Mouse (Mus musculus): Measurements from ENCODE around the gene Gm49661. TPM values are rescaled to one million over a fixed set of nuclear protein-coding genes. Genes with fewer than 3 reads are reported as not detected.

Gm49661 gene
- polyA plus RNA-seq, 1 experiment from 2014 or later, result not detected

Small RNAs within 50 kb of the gene (microRNA-seq; reads per million reads assigned to microRNA genes)
- gene Gm24197, result not detected

Other genes with a start within 250 kb of the Gm49661 start
- 7.1 and 9.8 TPM in 2 replicates for gene G430095P16Rik, start 246.4 kb downstream of the Gm49661 start, polyA plus RNA-seq (2015; fragmentation: Nextera tagmentation; extraction: Ambion mirVana)
- 46.9 and 48.0 TPM in 2 replicates for gene Nfix, start 169.1 kb downstream of the Gm49661 start, polyA plus RNA-seq (2015; fragmentation: Nextera tagmentation; extraction: Ambion mirVana)
- 6.3 TPM in 2 replicates for gene Dand5, start 146.6 kb downstream of the Gm49661 start, polyA plus RNA-seq (2015; fragmentation: Nextera tagmentation; extraction: Ambion mirVana)
- 48.1 and 48.4 TPM in 2 replicates for gene Gadd45gip1, start 137.9 kb downstream of the Gm49661 start, polyA plus RNA-seq (2015; fragmentation: Nextera tagmentation; extraction: Ambion mirVana)
- gene Rad23a, start 128.8 kb downstream of the Gm49661 start, polyA plus RNA-seq (2015; fragmentation: Nextera tagmentation; extraction: Ambion mirVana), result 106 TPM in 2 replicates
- 943 and 1,018 TPM in 2 replicates for gene Calr, start 122.5 kb downstream of the Gm49661 start, polyA plus RNA-seq (2015; fragmentation: Nextera tagmentation; extraction: Ambion mirVana)
- 108 and 109 TPM in 2 replicates for gene Farsa, start 112.4 kb downstream of the Gm49661 start, polyA plus RNA-seq (2015; fragmentation: Nextera tagmentation; extraction: Ambion mirVana)
- 82.7 and 92.5 TPM in 2 replicates for gene Syce2, start 97.3 kb downstream of the Gm49661 start, polyA plus RNA-seq (2015; fragmentation: Nextera tagmentation; extraction: Ambion mirVana)
- 41.7 and 42.1 TPM in 2 replicates for gene Gcdh, start 75.5 kb downstream of the Gm49661 start, polyA plus RNA-seq (2015; fragmentation: Nextera tagmentation; extraction: Ambion mirVana)
- 2.4 and 4.4 TPM in 2 replicates for gene Klf1, start 67.5 kb downstream of the Gm49661 start, polyA plus RNA-seq (2015; fragmentation: Nextera tagmentation; extraction: Ambion mirVana)
- gene Dnase2a, start 60.9 kb downstream of the Gm49661 start, polyA plus RNA-seq (2015; fragmentation: Nextera tagmentation; extraction: Ambion mirVana), result 16.4 and 18.5 TPM in 2 replicates
- gene Mast1, start 32.1 kb downstream of the Gm49661 start, polyA plus RNA-seq (2015; fragmentation: Nextera tagmentation; extraction: Ambion mirVana), result 0.32 and 0.55 TPM in 2 replicates
- 0.20 and 0.47 TPM in 2 replicates for gene Rtbdn, start 22.4 kb downstream of the Gm49661 start, polyA plus RNA-seq (2015; fragmentation: Nextera tagmentation; extraction: Ambion mirVana)
- gene Prdx2, start 154 bp upstream of the Gm49661 start, polyA plus RNA-seq (2015; fragmentation: Nextera tagmentation; extraction: Ambion mirVana), result 961 and 978 TPM in 2 replicates
- gene Rnaseh2a, start 334 bp upstream of the Gm49661 start, polyA plus RNA-seq (2015; fragmentation: Nextera tagmentation; extraction: Ambion mirVana), result 90.9 and 93.2 TPM in 2 replicates
- gene Junb, start 9.3 kb upstream of the Gm49661 start, polyA plus RNA-seq (2015; fragmentation: Nextera tagmentation; extraction: Ambion mirVana), result 8.2 and 8.4 TPM in 2 replicates
- gene Hook2, start 21.2 kb upstream of the Gm49661 start, polyA plus RNA-seq (2015; fragmentation: Nextera tagmentation; extraction: Ambion mirVana), result 18.6 and 18.8 TPM in 2 replicates
- not detected in 2 replicates for gene Best2, start 45.1 kb upstream of the Gm49661 start, polyA plus RNA-seq (2015; fragmentation: Nextera tagmentation; extraction: Ambion mirVana)
- 132 TPM in 2 replicates for gene Asna1, start 55.8 kb upstream of the Gm49661 start, polyA plus RNA-seq (2015; fragmentation: Nextera tagmentation; extraction: Ambion mirVana)
- gene Trir, start 57.4 kb upstream of the Gm49661 start, polyA plus RNA-seq (2015; fragmentation: Nextera tagmentation; extraction: Ambion mirVana), result 114 and 132 TPM in 2 replicates
- gene Tnpo2, start 67.5 kb upstream of the Gm49661 start, polyA plus RNA-seq (2015; fragmentation: Nextera tagmentation; extraction: Ambion mirVana), result 31.0 and 32.2 TPM in 2 replicates
- gene Fbxw9, start 90.6 kb upstream of the Gm49661 start, polyA plus RNA-seq (2015; fragmentation: Nextera tagmentation; extraction: Ambion mirVana), result 31.6 and 32.2 TPM in 2 replicates
- 0.75 and 0.76 TPM in 2 replicates for gene Gm5741, start 98.5 kb upstream of the Gm49661 start, polyA plus RNA-seq (2015; fragmentation: Nextera tagmentation; extraction: Ambion mirVana)
- 60.0 and 60.5 TPM in 2 replicates for gene Dhps, start 102.3 kb upstream of the Gm49661 start, polyA plus RNA-seq (2015; fragmentation: Nextera tagmentation; extraction: Ambion mirVana)
- gene Wdr83os, start 111.3 kb upstream of the Gm49661 start, polyA plus RNA-seq (2015; fragmentation: Nextera tagmentation; extraction: Ambion mirVana), result 111 and 127 TPM in 2 replicates
- gene Wdr83, start 111.9 kb upstream of the Gm49661 start, polyA plus RNA-seq (2015; fragmentation: Nextera tagmentation; extraction: Ambion mirVana), result 43.0 and 45.1 TPM in 2 replicates
- gene Man2b1, start 113.8 kb upstream of the Gm49661 start, polyA plus RNA-seq (2015; fragmentation: Nextera tagmentation; extraction: Ambion mirVana), result 29.2 and 32.2 TPM in 2 replicates
- 2.7 and 3.4 TPM in 2 replicates for gene Zfp791, start 153.7 kb upstream of the Gm49661 start, polyA plus RNA-seq (2015; fragmentation: Nextera tagmentation; extraction: Ambion mirVana)
- not detected in 2 replicates for gene Cks1brt, start 182.5 kb upstream of the Gm49661 start, polyA plus RNA-seq (2015; fragmentation: Nextera tagmentation; extraction: Ambion mirVana)